Mouse (Mus musculus) liver, adult 2 months (tissue): ENCODE measurements at regions not wholly inside any gene's neighbourhood (a gene's known extent, or its start where the extent isn't known, plus 50 kb on each side); places are given as distances from the start of the nearest gene placed in this dataset.

Experiments
- CTCF ChIP-seq: fragments of 200-500 bp; IDR thresholded peaks from 2 replicates; pipeline ENCODE4 v1.5.1; 2011; ENCODE audit warnings: low read depth, low read length, control low read depth
- POLR2A ChIP-seq: fragments of 200-500 bp; IDR thresholded peaks from 2 replicates; pipeline ENCODE4 v1.6.1; 2011; ENCODE audit warnings: low read length, control low read depth; ENCODE audit not compliant: insufficient read depth; ENCODE audit errors: extremely low read depth

DNA sequence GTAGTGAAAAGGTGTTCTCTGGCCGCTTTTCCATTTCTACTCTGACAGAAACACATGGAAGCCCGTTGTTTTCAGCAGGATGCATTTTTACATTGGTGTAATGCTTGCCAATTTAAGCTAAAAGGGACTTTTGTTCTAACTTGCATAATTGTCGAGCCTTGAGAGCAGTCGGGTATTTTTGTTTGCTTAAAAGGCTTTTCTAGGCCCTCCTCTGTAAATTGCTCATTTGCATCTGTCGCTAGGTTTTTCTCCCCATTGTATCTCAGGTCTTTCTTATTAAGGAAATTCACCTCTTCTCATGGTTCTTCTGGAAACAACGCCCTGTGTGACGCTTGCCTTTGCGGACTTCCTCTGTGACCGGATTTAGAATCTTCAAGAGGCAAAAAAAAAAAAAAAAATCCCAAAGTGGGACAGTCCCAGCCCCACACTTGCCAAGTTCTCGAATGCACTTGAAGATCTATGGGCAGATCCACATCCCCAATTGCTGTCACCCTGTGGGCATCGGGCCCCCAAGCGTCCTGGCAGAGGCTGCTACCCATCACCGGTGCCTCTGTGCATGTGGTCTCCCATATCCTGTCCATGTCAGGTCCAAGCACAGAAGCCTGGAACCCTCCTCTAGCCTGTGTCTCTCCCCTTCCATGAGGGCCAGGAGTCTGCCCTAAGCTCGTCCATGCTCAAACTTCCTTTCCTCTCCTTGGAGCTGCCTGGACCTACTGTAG is 100.6 kb upstream of the Dyrk2 start:
- TF ChIP-seq CTCF (no peak), POLR2A (no peak)
